Mouse (Mus musculus): ENCODE results near the gene Cyp24a1. TPM values are rescaled to one million over a fixed set of nuclear protein-coding genes. Genes with fewer than 3 reads are reported as not detected.
A peak's percentile ranks its signal among the peaks of the same experiment; 100 is the strongest.

The Cyp24a1 gene
- polyA plus RNA-seq (2015; fragmentation: Nextera tagmentation; extraction: Ambion mirVana): not detected in 2 replicates

- peak; percentile 97 for ATAC-seq
- 1% methylated on average over 36 of the region's 36 CpGs for WGBS
- H3K4me2 ChIP-seq (ENCODE audit: low read depth, low read length): peak within 1 kb of the TSS; percentile 56
Measured at GRCm38 (mm10) chr2:170497091-170497566, at the start of gene Cyp24a1. TSS of gene Cyp24a1 (minus strand) at chr2:170497145.

DNA sequence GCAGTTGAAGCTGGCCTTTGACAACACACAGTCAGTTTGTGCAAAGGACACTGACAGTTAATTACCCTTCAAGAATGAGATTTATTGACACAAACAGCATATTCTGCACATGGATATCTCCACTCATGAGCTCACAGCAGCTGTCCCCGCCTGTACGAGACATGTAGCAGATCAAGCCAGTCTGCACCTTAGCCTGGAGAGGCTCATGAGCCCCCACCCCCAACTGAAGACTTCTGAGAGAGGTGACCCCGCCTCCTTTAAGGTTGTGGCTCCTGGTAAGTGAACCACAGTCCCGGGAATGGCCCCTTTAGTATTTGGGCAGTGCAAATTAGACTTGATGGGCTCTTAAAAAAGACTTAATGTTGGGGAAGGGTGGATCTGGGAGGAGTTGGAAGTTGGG is 48.8 kb upstream of the Cyp24a1 start:
- Histone ChIP-seq H3K9me3 (ENCODE audit: control insufficient read depth, low read length) (no peaks in the 10 kb centered on the region), H3K27me3 (replicated peaks; ENCODE audit: control insufficient read depth, insufficient read depth, low read length) (no peaks in the 10 kb centered on the region), H3K4me2 (ENCODE audit: low read depth, low read length) (no peak overlapping the region), H3K9ac (ENCODE audit: low read depth, low read length) (no peak overlapping the region), H3K27ac (ENCODE audit: low read length) (no peak overlapping the region), H3K4me3 (ENCODE audit: low read length) (no peak overlapping the region), H3K36me3 (ENCODE audit: control insufficient read depth, insufficient read depth, low read length) (no peaks in the 10 kb centered on the region), H3K4me1 (ENCODE audit: control insufficient read depth, insufficient read depth, low read length) (no peaks in the 10 kb centered on the region; the same call in 1 of the 2 replicates)
- WGBS: 42% methylated on average over 4 of the region's 4 CpGs
- ATAC-seq: no peak

More at GRCm38 (mm10) chr2:170497091-170497566, at the start of gene Cyp24a1:
- no peaks in the 10 kb centered on the region for H3K36me3 ChIP-seq (ENCODE audit: control insufficient read depth, insufficient read depth, low read length)
- peaks cover 13% of the 10 kb centered on the region for H3K4me1 ChIP-seq (ENCODE audit: control insufficient read depth, insufficient read depth, low read length)
- H3K4me3 ChIP-seq (ENCODE audit: low read length): peak within 1 kb of the TSS; percentile 31
- H3K9me3 ChIP-seq (ENCODE audit: control insufficient read depth, low read length): no peaks in the 10 kb centered on the region
- H3K27ac ChIP-seq (ENCODE audit: low read length): no peak within 1 kb of the TSS
- no peak within 1 kb of the TSS for H3K9ac ChIP-seq (ENCODE audit: low read depth, low read length)
- H3K27me3 ChIP-seq (replicated peaks; ENCODE audit: control insufficient read depth, insufficient read depth, low read length): peaks cover 56% of the 10 kb centered on the region

- WGBS: 71% methylated on average over 7 of the region's 7 CpGs
- Histone ChIP-seq H3K4me1 (ENCODE audit: control insufficient read depth, insufficient read depth, low read length) (no peaks in the 10 kb centered on the region), H3K36me3 (ENCODE audit: control insufficient read depth, insufficient read depth, low read length) (no peaks in the 10 kb centered on the region), H3K9me3 (ENCODE audit: control insufficient read depth, low read length) (no peaks in the 10 kb centered on the region), H3K4me2 (ENCODE audit: low read depth, low read length) (no peak overlapping the region), H3K27me3 (replicated peaks; ENCODE audit: control insufficient read depth, insufficient read depth, low read length) (no peaks in the 10 kb centered on the region), H3K4me3 (ENCODE audit: low read length) (no peak overlapping the region), H3K27ac (ENCODE audit: low read length) (no peak overlapping the region), H3K9ac (ENCODE audit: low read depth, low read length) (no peak overlapping the region)
- no peak for ATAC-seq
Measured at GRCm38 (mm10) chr2:170544950-170545349, 48.0 kb upstream of the Cyp24a1 start.

DNA sequence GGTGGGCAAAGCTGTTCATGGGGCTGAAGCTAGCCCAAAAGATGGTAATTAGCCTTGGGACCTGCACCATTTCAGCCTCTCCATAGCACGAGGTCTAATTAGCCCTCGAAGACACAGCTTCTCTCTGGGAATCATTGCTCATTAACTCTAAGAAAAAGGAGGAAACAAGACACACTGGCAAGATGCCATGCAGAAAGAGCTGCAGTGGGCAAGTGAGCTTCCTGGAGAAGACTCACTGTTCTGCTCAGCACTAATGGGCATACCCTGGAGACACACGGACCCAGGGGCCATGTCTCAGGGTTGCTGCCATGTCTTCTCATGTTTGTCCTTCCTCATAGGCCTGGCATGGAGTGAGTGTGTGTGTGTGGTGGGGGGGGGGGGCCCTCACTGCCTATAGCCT is 47.2 kb upstream of the Cyp24a1 start:
- H3K27ac ChIP-seq (ENCODE audit: low read length): no peak overlapping the region
- ATAC-seq: no peak
- no peaks in the 10 kb centered on the region for H3K4me1 ChIP-seq (ENCODE audit: control insufficient read depth, insufficient read depth, low read length)
- no peaks in the 10 kb centered on the region for H3K36me3 ChIP-seq (ENCODE audit: control insufficient read depth, insufficient read depth, low read length)
- H3K27me3 ChIP-seq (replicated peaks; ENCODE audit: control insufficient read depth, insufficient read depth, low read length): no peaks in the 10 kb centered on the region
- H3K4me2 ChIP-seq (ENCODE audit: low read depth, low read length): no peak overlapping the region
- 73% methylated on average over 3 of the region's 3 CpGs for WGBS
- H3K4me3 ChIP-seq (ENCODE audit: low read length): no peak overlapping the region
- no peaks in the 10 kb centered on the region for H3K9me3 ChIP-seq (ENCODE audit: control insufficient read depth, low read length)
- no peak overlapping the region for H3K9ac ChIP-seq (ENCODE audit: low read depth, low read length)

GRCm38 (mm10) chr2:170543625-170544024 is 46.7 kb upstream of the Cyp24a1 start:
- WGBS: 75% methylated on average over 5 of the region's 5 CpGs
- ATAC-seq: no peak
- H3K9ac ChIP-seq (ENCODE audit: low read depth, low read length): no peak overlapping the region
- H3K36me3 ChIP-seq (ENCODE audit: control insufficient read depth, insufficient read depth, low read length): no peaks in the 10 kb centered on the region
- H3K27me3 ChIP-seq (replicated peaks; ENCODE audit: control insufficient read depth, insufficient read depth, low read length): no peaks in the 10 kb centered on the region
- H3K27ac ChIP-seq (ENCODE audit: low read length): no peak overlapping the region
- H3K9me3 ChIP-seq (ENCODE audit: control insufficient read depth, low read length): no peaks in the 10 kb centered on the region
- H3K4me3 ChIP-seq (ENCODE audit: low read length): no peak overlapping the region
- no peaks in the 10 kb centered on the region for H3K4me1 ChIP-seq (ENCODE audit: control insufficient read depth, insufficient read depth, low read length)
- H3K4me2 ChIP-seq (ENCODE audit: low read depth, low read length): no peak overlapping the region

DNA sequence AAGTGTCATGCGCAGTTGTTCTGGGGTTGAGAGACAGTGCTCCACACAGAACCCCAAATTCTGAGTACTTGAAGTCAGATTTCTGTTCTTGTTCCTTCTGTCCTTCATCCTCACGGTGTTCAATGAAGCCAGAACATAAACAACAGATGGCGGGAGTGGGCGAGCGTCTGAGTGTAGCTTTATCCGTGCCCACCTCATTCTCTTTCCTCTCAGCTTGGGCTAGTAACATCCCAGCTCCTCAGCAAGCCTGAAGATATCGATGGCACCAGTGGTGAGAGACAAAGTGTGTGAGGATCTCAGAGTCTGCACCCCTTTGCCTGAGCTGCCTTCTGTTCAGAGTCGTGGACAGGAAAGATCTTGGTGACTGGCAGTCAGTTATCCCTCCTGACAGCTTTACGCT is 42.3 kb upstream of the Cyp24a1 start:
- WGBS: 82% methylated on average over 9 of the region's 9 CpGs
- Histone ChIP-seq H3K9me3 (ENCODE audit: control insufficient read depth, low read length) (no peaks in the 10 kb centered on the region), H3K27me3 (replicated peaks; ENCODE audit: control insufficient read depth, insufficient read depth, low read length) (no peaks in the 10 kb centered on the region), H3K27ac (ENCODE audit: low read length) (no peak overlapping the region), H3K4me2 (ENCODE audit: low read depth, low read length) (no peak overlapping the region), H3K9ac (ENCODE audit: low read depth, low read length) (no peak overlapping the region), H3K36me3 (ENCODE audit: control insufficient read depth, insufficient read depth, low read length) (no peaks in the 10 kb centered on the region), H3K4me1 (ENCODE audit: control insufficient read depth, insufficient read depth, low read length) (no peaks in the 10 kb centered on the region), H3K4me3 (ENCODE audit: low read length) (no peak overlapping the region)
- no peak for ATAC-seq

DNA sequence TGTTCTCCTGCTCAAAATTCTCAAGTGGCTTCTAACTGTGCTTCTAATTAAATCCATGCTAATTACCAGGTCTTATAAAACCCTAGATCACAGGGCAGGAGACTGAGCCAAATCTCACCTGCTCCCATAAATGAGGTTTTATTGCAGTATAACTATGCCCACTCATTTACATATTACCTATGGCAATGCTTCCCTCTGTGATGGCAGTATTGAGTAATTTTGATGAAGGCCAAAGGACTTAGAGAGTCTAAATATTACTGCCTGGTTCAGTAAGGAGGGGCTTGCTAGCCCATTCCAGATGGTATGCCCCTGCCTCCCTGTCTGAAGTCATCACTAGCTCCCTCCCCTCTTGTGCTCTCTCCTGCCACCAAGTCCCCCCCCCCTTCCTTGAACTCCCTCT is 38.9 kb upstream of the Cyp24a1 start:
- no peak overlapping the region for H3K9ac ChIP-seq (ENCODE audit: low read depth, low read length)
- no peak for ATAC-seq
- H3K4me1 ChIP-seq (ENCODE audit: control insufficient read depth, insufficient read depth, low read length): no peaks in the 10 kb centered on the region
- no peak overlapping the region for H3K27ac ChIP-seq (ENCODE audit: low read length)
- no peaks in the 10 kb centered on the region for H3K36me3 ChIP-seq (ENCODE audit: control insufficient read depth, insufficient read depth, low read length)
- H3K4me2 ChIP-seq (ENCODE audit: low read depth, low read length): no peak overlapping the region
- no peaks in the 10 kb centered on the region for H3K27me3 ChIP-seq (replicated peaks; ENCODE audit: control insufficient read depth, insufficient read depth, low read length)
- no peak overlapping the region for H3K4me3 ChIP-seq (ENCODE audit: low read length)
- H3K9me3 ChIP-seq (ENCODE audit: control insufficient read depth, low read length): no peaks in the 10 kb centered on the region

DNA sequence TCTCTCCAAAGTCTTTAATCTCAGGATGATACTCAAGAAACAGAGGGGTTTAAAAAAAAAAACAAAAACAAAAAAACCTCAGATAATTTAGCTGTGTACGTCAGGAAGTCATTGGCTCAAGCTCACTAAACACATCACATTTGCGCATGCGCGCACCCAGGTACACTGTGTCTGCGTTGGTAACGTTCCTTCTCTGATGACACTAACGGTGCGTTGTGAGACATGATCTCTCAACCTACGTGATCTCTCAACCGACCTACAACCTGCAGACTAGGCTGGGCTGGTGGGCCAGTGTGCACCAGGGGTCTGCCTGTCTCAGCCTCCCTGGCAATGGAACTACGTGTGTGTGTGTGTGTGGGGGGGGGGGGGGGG is 37.8 kb upstream of the Cyp24a1 start:
- no peak overlapping the region for H3K9ac ChIP-seq (ENCODE audit: low read depth, low read length)
- WGBS: 88% methylated on average over 10 of the region's 11 CpGs
- no peaks in the 10 kb centered on the region for H3K36me3 ChIP-seq (ENCODE audit: control insufficient read depth, insufficient read depth, low read length)
- no peak overlapping the region for H3K4me3 ChIP-seq (ENCODE audit: low read length)
- no peak overlapping the region for H3K4me2 ChIP-seq (ENCODE audit: low read depth, low read length)
- H3K4me1 ChIP-seq (ENCODE audit: control insufficient read depth, insufficient read depth, low read length): no peaks in the 10 kb centered on the region
- no peak for ATAC-seq
- no peak overlapping the region for H3K27ac ChIP-seq (ENCODE audit: low read length)
- H3K9me3 ChIP-seq (ENCODE audit: control insufficient read depth, low read length): no peaks in the 10 kb centered on the region
- H3K27me3 ChIP-seq (replicated peaks; ENCODE audit: control insufficient read depth, insufficient read depth, low read length): no peaks in the 10 kb centered on the region

- no peak overlapping the region for H3K9ac ChIP-seq (ENCODE audit: low read depth, low read length)
- 42% methylated on average over 12 of the region's 12 CpGs for WGBS
- no peaks in the 10 kb centered on the region for H3K36me3 ChIP-seq (ENCODE audit: control insufficient read depth, insufficient read depth, low read length)
- H3K27me3 ChIP-seq (replicated peaks; ENCODE audit: control insufficient read depth, insufficient read depth, low read length): no peaks in the 10 kb centered on the region
- no peak overlapping the region for H3K4me2 ChIP-seq (ENCODE audit: low read depth, low read length)
- ATAC-seq: no peak
- no peak overlapping the region for H3K27ac ChIP-seq (ENCODE audit: low read length)
- no peaks in the 10 kb centered on the region for H3K4me1 ChIP-seq (ENCODE audit: control insufficient read depth, insufficient read depth, low read length)
- H3K4me3 ChIP-seq (ENCODE audit: low read length): no peak overlapping the region
- H3K9me3 ChIP-seq (ENCODE audit: control insufficient read depth, low read length): no peaks in the 10 kb centered on the region
Measured at GRCm38 (mm10) chr2:170534116-170534802, 37.3 kb upstream of the Cyp24a1 start.

GRCm38 (mm10) chr2:170530256-170530655 is 33.3 kb upstream of the Cyp24a1 start:
- 89% methylated on average over 3 of the region's 3 CpGs for WGBS
- ATAC-seq: no peak
- no peaks in the 10 kb centered on the region for H3K9me3 ChIP-seq (ENCODE audit: control insufficient read depth, low read length)

More at GRCm38 (mm10) chr2:170530256-170530655, 33.3 kb upstream of the Cyp24a1 start:
- H3K27me3 ChIP-seq (replicated peaks; ENCODE audit: control insufficient read depth, insufficient read depth, low read length): no peaks in the 10 kb centered on the region
- no peak overlapping the region for H3K4me2 ChIP-seq (ENCODE audit: low read depth, low read length)
- H3K27ac ChIP-seq (ENCODE audit: low read length): no peak overlapping the region
- no peak overlapping the region for H3K4me3 ChIP-seq (ENCODE audit: low read length)
- H3K36me3 ChIP-seq (ENCODE audit: control insufficient read depth, insufficient read depth, low read length): no peaks in the 10 kb centered on the region
- H3K4me1 ChIP-seq (ENCODE audit: control insufficient read depth, insufficient read depth, low read length): no peaks in the 10 kb centered on the region
- H3K9ac ChIP-seq (ENCODE audit: low read depth, low read length): no peak overlapping the region
